Mouse (Mus musculus) cerebellum, adult 11 months (tissue): ENCODE measurements around the gene Nprl3.
A peak's percentile ranks its signal among the peaks of the same experiment; 100 is the strongest.

Source experiments
- DNase-seq: peaks from one replicate; pipeline ENCODE4 v3.0.0; 2022

The Nprl3 gene

DNA sequence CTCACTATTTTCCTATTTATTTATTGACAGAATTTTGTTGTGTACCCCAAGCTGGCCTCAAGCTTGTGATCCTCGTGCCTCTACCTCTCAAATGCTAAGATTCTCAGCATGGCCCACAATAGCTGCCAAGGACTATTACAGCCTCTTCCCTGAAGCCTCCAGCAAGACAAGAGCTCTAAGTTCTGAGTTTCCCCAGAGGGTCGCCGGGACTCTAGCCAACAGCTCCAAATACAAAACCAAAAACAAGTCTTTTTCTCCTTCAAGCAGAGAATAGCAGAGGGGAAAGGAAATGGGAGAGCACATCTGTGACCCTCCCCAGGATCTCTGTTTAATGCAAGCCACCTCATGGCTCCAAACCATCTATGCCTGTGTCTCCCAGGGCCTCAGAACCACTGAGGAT lies 23.4 kb downstream of the Nprl3 start:
- no peak for DNase-seq

- DNase-seq: no peak
These were observed 24.1 kb downstream of the Nprl3 start for GRCm38 (mm10) chr11:32243205-32243955.

DNA sequence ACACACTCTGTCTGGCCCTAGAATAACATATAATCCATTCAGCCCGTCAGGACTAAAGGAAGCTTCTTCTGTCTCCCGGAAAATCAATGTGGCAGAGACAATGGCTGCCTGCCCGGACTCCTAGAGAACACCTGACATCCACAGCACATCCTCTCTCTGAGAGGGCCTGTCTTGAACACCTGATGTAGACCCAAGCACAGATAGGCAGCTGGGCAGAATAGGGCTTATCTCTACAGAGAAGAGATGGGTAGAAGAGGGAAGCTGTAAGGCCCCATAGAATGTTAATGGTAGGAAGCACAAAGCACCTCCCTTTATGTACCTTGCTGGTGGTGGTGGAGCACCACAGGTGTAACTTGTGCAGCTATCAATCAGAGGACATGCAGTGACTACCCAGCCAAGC lies 25.3 kb downstream of the Nprl3 start:
- no peak for DNase-seq

DNA sequence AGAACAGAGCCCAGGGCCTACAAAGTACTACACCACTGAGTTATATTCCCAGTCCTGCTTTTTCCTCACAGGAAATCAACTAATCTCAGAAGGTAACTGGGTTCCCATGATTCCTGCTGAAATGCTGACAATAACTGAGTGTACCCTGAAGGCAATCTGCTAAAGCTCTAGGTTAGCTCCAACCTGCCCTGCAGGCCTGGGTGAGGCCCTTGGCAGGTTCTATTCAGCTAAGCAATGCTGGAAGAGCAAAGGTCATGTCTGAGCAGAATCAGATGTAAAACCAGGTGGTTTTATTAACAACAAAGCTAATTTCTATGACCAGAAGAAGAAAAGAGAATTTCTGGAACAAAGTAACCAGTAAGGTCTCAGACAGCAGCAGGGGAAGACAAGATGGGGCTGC lies 26.1 kb downstream of the Nprl3 start:
- DNase-seq: no peak

- DNase-seq: peak; percentile 81
These were observed 29.2 kb downstream of the Nprl3 start for GRCm38 (mm10) chr11:32238093-32238860.

DNA sequence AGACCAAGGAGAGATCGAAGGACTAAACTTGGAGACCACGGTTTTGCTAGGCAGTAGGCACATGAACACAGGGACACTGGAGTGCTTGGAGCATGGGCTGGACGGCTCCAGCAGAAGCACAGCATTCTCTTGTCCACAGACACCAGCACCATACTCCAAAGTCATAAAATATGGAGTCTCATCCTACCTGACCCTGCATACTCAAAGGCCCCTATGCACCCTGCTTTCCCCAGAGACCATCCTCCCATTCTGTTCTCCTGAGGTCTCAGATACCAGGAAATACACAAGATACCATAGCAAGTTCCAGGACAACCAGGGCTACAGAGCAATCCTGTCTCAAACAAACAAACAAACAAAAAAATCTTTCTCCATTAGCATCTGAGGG lies 30.1 kb downstream of the Nprl3 start:
- DNase-seq: no peak

GRCm38 (mm10) chr11:32236712-32237410 lies 30.6 kb downstream of the Nprl3 start:
- peak; percentile 68 for DNase-seq

- DNase-seq: peak; percentile 18
These were observed 31.4 kb downstream of the Nprl3 start for GRCm38 (mm10) chr11:32236132-32236531.

DNA sequence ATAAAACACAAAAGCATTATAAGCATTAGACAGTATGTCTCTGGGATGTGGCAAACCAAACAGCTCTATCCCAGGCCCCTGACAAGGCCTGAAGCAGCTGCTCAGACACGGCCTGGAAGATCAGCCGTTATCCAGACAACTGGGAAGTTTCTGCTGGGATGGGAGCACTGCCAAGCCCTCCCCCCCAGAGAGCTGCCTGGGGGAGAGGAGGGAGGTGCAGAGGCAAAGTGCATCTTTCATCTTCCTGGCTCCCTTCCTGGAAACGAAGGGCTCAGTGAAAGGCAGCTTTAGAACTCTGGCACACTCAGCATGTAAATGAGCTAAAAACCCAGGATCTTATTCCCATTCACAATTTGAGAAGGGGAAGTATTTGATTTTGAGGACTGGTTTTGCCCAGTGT lies 31.9 kb downstream of the Nprl3 start:
- peak; percentile 56 for DNase-seq

GRCm38 (mm10) chr11:32234816-32235485 lies 32.6 kb downstream of the Nprl3 start:
- DNase-seq: peak; percentile 10

DNA sequence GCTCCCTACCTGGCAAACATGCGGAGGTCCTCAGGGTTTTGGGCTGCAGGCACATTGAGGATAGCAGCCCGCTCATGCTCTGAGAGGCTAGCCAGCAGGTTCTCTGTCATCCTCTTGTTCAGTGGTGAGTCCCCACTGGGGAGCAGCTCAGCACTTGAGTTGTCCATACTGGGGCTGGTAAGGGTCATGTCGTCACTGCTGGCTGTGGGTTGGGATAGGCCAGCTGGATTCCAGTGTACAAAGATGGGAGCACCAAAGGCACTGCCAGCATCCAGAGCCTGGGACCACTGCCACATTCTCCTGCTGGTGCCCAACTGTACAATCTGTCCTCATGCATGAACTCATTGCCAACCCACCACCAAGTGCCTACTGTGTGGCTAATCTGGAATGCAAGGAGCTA lies 33.6 kb downstream of the Nprl3 start:
- DNase-seq: peak; percentile 46

- peak; percentile 34 for DNase-seq
These were observed 34.7 kb downstream of the Nprl3 start for GRCm38 (mm10) chr11:32232848-32233247.

DNA sequence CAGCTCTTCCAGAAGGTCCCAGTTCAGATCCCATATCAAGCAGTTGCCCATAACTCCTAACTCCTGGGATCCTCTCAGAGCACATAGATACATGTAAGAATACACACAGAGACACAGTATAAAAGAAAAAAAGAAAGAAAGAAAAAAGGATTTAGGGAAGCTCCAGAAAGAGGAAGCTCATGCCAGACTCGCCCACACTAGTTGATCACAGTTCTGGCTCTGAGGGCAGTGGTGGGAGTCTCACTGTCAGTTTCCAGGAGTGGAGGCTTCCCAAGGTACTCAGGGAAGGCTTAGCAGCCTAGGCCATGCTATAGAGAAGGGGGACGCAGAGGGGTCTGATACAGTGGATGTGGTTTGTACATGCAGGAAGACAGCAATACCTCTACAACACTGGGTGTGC lies 36.4 kb downstream of the Nprl3 start:
- peak; percentile 9 for DNase-seq

DNA sequence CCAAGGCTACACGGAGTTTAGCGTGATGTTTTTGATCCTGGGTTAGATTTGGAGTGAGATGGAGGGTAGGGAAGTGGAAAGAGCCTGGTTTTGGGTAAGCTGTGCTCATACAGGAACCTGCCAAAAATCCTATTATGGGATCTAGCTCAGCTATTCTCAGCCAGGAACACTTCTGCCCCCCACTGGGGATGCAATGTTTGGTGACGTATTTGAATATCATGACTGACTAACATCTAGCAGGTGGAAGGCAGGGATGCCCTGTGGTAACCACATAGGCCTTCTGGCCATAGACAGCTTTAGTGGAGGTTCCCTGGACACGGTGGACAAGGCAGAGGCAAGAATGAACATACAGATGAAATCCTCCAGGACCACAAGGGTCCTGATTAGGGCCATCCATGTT lies 37.3 kb downstream of the Nprl3 start:
- DNase-seq: peak; percentile 56

GRCm38 (mm10) chr11:32228292-32228845 lies 39.1 kb downstream of the Nprl3 start:
- DNase-seq: peak; percentile 17

GRCm38 (mm10) chr11:32227555-32227954 lies 40.0 kb downstream of the Nprl3 start:
- no peak for DNase-seq

DNA sequence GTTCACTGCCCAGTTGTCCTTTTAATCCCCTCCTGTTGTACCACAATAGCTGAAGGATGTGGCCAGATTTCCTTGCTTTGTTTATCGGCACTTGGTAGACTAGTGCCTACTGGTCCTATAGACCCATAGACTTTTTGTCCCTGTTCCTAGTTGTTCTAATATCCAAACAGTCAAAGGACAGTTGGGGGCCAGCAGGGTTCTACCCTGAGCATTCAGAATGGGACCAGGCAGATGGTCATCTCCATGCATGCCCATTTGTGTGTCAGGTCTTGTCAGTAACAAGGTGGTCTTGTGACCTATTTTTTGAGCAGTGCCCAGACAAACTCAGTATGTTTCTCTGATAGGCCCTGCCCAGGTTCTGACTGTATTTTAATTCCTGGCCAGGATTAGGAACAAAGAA lies 40.5 kb downstream of the Nprl3 start:
- no peak for DNase-seq

- DNase-seq: peak; percentile 90
These were observed 41.2 kb downstream of the Nprl3 start, which contains the start of gene Mpg for GRCm38 (mm10) chr11:32226124-32226871. Gene Mpg, plus strand, starts transcription at chr11:32226505.

DNA sequence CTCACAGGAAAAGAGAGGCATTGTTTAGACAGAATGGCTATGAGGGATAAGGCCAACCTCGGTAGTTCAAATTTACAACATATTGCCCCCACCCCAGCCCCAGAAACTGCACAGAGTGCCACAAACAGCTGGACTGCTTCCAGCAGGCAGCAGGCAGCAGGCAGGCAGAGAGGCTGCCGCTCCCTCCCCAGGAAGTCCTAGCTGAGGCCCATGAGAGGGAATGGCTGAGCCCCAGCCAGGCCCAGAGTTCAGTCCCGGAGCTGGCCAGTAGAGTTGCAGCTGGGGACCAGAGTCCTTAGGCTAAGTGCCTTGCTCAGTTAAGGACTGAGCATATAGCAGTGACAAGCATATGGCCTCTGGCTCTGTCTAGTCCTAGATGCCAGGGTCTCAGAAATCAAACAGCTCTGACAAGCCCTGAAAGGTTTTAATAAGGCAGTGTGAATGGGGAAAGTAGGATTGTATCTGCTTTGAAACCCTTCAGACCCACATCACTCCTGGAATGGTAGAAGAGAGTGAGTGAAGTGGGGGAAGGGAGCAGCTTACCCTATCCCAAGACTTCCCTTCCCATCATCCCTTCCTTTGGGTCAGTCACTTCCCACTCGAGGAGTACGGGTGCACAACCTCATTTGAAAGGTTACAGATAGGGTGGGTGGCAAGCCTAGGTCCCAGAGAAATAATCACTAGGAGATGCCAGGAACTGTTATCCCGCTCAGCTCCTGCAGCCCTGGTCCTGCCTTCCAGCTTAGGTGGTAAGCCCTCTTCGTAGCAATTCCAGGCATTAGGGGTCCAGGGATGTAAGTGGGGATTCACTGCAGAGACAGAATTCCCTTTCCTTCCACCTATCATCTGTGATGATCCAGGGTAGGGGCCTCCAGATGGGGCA lies 42.0 kb downstream of the Nprl3 start:
- no peak for DNase-seq

DNA sequence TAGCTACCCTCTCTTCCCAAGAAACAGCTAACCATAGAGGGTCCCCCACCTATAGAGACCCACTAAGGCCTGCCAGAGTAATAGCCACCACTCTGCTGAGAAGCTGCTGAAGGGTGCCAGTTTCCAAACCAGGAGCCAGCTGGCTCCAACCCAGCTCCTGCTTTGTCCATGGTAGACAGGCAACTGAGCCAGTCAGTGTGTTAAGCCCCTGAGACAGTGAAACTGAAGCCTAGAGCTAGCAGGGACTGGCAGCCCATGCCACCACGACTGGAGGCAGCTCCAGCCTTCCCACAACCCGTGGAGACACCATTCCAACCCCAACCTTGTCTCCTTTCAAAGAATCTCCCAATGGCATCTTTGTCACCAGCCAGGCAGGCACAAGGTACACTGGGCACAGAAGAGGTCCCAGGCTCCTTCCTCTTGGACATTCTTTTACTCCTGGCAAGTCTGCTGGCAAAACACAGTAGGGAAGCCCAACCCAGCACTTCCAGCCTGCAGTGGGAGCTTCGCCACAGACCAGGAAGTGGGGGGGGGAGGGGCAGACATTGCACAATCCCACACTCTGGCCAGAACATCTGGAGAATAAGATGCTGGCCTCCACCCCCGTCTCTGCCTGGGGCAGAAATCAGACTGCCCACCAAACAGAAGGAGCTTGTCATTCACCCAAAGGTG lies 42.9 kb downstream of the Nprl3 start:
- no peak for DNase-seq
